Mouse (Mus musculus): ENCODE data around the gene Taf9b. TPM values are rescaled to one million over a fixed set of nuclear protein-coding genes. Genes with fewer than 3 reads are reported as not detected.
"Not testable (repeated sequence)": the region's sequence is repeated elsewhere in the genome, so short reads cannot be mapped to it uniquely, and the experiment has no call there.

Gene Taf9b
- polyA plus RNA-seq (2015; fragmentation: Nextera tagmentation; extraction: Ambion mirVana) = 10.6 and 10.9 TPM in 2 replicates

- WGBS = 87% methylated on average over 25 of the region's 25 CpGs
- H3K9ac ChIP-seq = no peak within 1 kb of the TSS
Observed at GRCm38 (mm10) chrX:106221058-106221457, at the start of gene Taf9b. Taf9b (minus strand) TSS chrX:106221158.

DNA sequence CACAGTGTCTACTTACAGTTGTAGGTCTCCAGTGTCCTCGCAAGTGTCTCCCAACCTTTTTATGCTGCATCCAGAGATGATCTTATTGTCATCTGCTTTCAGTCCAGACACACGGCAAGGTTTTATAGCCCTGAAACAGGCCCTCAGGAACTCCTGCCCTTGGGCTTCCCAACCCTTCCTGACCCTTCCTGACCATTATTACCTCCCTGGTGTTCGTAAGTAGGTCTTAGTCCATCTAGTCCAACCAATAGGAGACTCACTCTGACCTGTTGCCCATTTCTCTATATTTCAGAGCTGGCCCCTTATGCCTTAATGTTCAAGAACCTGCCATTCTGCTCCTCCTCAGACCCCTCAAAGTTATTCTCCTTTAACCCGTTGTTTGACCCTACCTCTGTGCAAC lies 34.3 kb upstream of the Taf9b start, which contains the start of gene Fnd3c2:
Fnd3c2 (minus strand) TSS at position 101 of the 400 bp plus-strand sequence.
- H3K27ac ChIP-seq = no peak within 1 kb of the TSS
- H3K4me3 ChIP-seq (replicated peaks) = no peak within 1 kb of the TSS
- H3K27me3 ChIP-seq (replicated peaks) = no peaks in the 10 kb centered on the region
- no peak within 1 kb of the TSS for H3K4me2 ChIP-seq
- H3K9me3 ChIP-seq = no peaks in the 10 kb centered on the region
- ATAC-seq (ENCODE audit: insufficient read depth, low FRiP score, low read depth) = no peak
- no peaks in the 10 kb centered on the region for H3K36me3 ChIP-seq
- 87% methylated on average over 4 of the region's 4 CpGs for WGBS
- no peak within 1 kb of the TSS for H3K9ac ChIP-seq
- no peaks in the 10 kb centered on the region for H3K4me1 ChIP-seq

More at GRCm38 (mm10) chrX:106221058-106221457, at the start of gene Taf9b:
- no peaks in the 10 kb centered on the region for H3K9me3 ChIP-seq
- no peak for ATAC-seq (ENCODE audit: insufficient read depth, low FRiP score, low read depth)
- no peaks in the 10 kb centered on the region for H3K4me1 ChIP-seq
- no peak within 1 kb of the TSS for H3K27ac ChIP-seq
- no peaks in the 10 kb centered on the region for H3K27me3 ChIP-seq (replicated peaks)
- H3K36me3 ChIP-seq = no peaks in the 10 kb centered on the region
- peak within 1 kb of the TSS; percentile 54 for H3K4me2 ChIP-seq
- peak within 1 kb of the TSS; percentile 57 for H3K4me3 ChIP-seq (replicated peaks)

- peak overlapping the region; percentile 32; the same call in 1 of the 2 replicates for H3K9ac ChIP-seq
- H3K36me3 ChIP-seq = no peaks in the 10 kb centered on the region
- ATAC-seq (ENCODE audit: insufficient read depth, low FRiP score, low read depth) = peak; percentile 95
- H3K4me2 ChIP-seq = peak overlapping the region; percentile 54
- H3K27ac ChIP-seq = peak overlapping the region; percentile 77
- H3K9me3 ChIP-seq = no peaks in the 10 kb centered on the region
- H3K4me3 ChIP-seq (replicated peaks) = peak overlapping the region; percentile 57
- WGBS = 27% methylated on average over 58 of the region's 60 CpGs
- no peaks in the 10 kb centered on the region for H3K4me1 ChIP-seq
- no peaks in the 10 kb centered on the region for H3K27me3 ChIP-seq (replicated peaks)
Observed at GRCm38 (mm10) chrX:106219171-106220032, 1.6 kb downstream of the Taf9b start.

DNA sequence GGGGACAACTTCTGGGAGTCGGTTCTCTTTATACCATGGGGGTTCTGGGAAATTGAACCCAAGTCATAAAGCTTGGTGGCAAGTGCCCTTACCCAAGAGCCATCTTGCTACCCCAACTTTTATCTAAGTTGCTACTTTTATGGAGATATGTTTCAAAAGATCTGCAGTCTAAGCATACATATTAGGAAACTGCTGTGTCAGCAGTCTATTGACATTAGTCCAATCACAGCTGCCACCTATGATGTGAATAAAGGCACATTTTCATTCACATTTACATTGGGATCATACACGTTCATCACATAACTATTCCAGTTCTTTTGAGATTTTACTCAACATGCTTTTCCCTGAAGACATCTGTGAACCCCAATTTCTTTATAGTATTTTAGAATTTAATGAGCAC lies 11.9 kb downstream of the Taf9b start:
- Histone ChIP-seq H3K4me2 (no peak overlapping the region), H3K4me3 (replicated peaks) (no peak overlapping the region), H3K4me1 (no peaks in the 10 kb centered on the region), H3K27me3 (replicated peaks) (no peaks in the 10 kb centered on the region), H3K27ac (no peak overlapping the region), H3K9me3 (no peaks in the 10 kb centered on the region), H3K9ac (no peak overlapping the region), H3K36me3 (no peaks in the 10 kb centered on the region)
- 79% methylated on average over 2 of the region's 2 CpGs for WGBS
- ATAC-seq (ENCODE audit: insufficient read depth, low FRiP score, low read depth) = no peak

DNA sequence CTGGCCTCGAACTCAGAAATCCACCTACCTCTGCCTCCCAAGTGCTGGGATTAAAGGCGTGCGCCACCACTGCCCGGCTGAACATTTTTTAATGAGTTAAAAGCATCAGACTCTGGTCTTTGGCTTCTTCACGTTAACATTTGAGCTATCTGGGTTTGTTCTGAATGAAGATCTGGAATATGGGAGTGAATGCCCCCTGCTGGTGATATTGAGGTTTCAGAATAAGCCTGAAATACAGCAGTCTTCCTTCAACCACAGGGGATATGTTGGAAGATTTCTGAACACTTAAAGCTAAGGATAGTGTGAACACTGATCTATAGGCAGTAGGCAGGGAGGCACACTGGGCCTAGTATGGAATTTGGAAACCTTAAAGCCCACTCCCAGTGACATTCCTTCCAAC lies 22.1 kb downstream of the Taf9b start:
- H3K36me3 ChIP-seq = peaks cover 10% of the 10 kb centered on the region; the same call in 1 of the 2 replicates
- no peak overlapping the region for H3K4me2 ChIP-seq
- no peaks in the 10 kb centered on the region for H3K4me1 ChIP-seq
- H3K27ac ChIP-seq = no peak overlapping the region
- no peak overlapping the region for H3K4me3 ChIP-seq (replicated peaks)
- no peak for ATAC-seq (ENCODE audit: insufficient read depth, low FRiP score, low read depth)
- no peaks in the 10 kb centered on the region for H3K9me3 ChIP-seq
- H3K9ac ChIP-seq = no peak overlapping the region
- WGBS = 82% methylated on average over 5 of the region's 5 CpGs
- no peaks in the 10 kb centered on the region for H3K27me3 ChIP-seq (replicated peaks)

- H3K4me2 ChIP-seq = no peak overlapping the region
- no peak overlapping the region for H3K4me3 ChIP-seq (replicated peaks)
- H3K27me3 ChIP-seq (replicated peaks) = no peaks in the 10 kb centered on the region
- no peaks in the 10 kb centered on the region for H3K9me3 ChIP-seq
- no peaks in the 10 kb centered on the region for H3K4me1 ChIP-seq
- H3K9ac ChIP-seq = no peak overlapping the region
- H3K27ac ChIP-seq = no peak overlapping the region
- peaks cover 10% of the 10 kb centered on the region; the same call in 1 of the 2 replicates for H3K36me3 ChIP-seq
- 65% methylated on average over 5 of the region's 5 CpGs for WGBS
- ATAC-seq (ENCODE audit: insufficient read depth, low FRiP score, low read depth) = no peak
Observed at GRCm38 (mm10) chrX:106197308-106197707, 23.6 kb downstream of the Taf9b start.

DNA sequence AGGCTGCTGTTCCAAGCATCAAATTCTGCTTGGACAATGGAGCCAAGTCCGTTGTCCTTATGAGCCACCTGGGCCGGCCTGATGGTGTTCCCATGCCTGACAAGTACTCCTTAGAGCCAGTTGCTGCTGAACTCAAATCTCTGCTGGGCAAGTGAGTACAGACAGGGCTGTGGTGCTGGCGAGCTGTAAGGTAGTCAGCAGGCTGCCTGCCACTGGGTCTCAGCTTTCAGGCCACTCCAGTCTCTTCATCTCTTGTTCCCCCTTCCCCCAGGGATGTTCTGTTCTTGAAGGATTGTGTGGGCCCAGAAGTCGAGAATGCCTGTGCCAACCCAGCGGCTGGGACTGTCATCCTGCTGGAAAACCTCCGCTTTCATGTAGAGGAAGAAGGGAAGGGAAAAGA lies 26.6 kb downstream of the Taf9b start:
- not testable (repeated sequence) for H3K9ac ChIP-seq

DNA sequence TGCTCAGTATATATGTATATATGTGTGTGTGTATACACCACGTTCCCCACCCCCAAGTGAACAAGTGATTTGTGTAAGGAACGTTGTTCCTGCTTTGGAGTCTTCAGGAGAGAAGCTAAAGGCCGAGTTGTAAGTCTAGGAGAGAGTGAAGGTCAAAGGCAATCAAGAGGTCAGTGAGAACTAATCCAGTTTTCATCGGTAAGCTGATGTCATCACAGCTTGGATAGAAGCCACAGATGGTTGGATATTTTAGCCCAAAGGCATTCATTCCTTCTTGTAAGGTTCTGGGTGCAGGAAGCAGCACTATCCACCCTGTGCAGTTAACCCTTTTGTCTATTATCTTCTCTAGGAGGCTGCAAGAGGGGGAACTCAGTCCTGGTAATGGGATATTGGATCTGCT lies 30.9 kb downstream of the Taf9b start:
- H3K9me3 ChIP-seq = no peaks in the 10 kb centered on the region
- H3K36me3 ChIP-seq = no peaks in the 10 kb centered on the region
- peak overlapping the region; percentile 52; the same call in 1 of the 2 replicates for H3K4me2 ChIP-seq
- no peaks in the 10 kb centered on the region for H3K4me1 ChIP-seq
- no peak overlapping the region for H3K27ac ChIP-seq
- ATAC-seq (ENCODE audit: insufficient read depth, low FRiP score, low read depth) = no peak
- H3K4me3 ChIP-seq (replicated peaks) = no peak overlapping the region
- WGBS = 36% methylated on average over 4 of the region's 4 CpGs
- no peaks in the 10 kb centered on the region for H3K27me3 ChIP-seq (replicated peaks)
- H3K9ac ChIP-seq = no peak overlapping the region

More for the DNA sequence above, 26.6 kb downstream of the Taf9b start:
- not testable (repeated sequence) for H3K36me3 ChIP-seq; H3K9me3 ChIP-seq; ATAC-seq (ENCODE audit: insufficient read depth, low FRiP score, low read depth); H3K4me3 ChIP-seq (replicated peaks); H3K4me1 ChIP-seq; H3K4me2 ChIP-seq; H3K27me3 ChIP-seq (replicated peaks); H3K27ac ChIP-seq
- 89% methylated on average over 6 of the region's 6 CpGs for WGBS

DNA sequence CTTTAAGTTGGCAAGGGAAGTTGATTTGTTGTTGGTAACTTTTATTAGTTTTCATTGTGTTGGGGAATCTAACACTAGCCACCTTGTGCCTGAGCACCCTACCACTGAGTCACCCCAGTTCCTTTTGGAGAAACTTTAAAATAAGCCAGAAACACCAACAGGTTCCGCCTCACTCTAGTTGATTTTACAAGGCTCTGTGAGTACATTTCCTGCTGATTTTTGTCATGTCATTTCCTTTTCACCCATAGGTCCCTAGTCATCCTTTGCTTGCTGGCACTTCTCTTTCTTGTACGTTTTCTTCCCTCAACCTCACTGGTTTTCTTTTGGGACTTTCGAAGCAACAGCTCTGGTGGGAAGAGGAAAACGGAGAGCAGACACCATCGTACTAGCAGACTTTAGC lies 31.6 kb downstream of the Taf9b start:
- no peak overlapping the region for H3K9ac ChIP-seq
- 77% methylated on average over 5 of the region's 5 CpGs for WGBS

DNA sequence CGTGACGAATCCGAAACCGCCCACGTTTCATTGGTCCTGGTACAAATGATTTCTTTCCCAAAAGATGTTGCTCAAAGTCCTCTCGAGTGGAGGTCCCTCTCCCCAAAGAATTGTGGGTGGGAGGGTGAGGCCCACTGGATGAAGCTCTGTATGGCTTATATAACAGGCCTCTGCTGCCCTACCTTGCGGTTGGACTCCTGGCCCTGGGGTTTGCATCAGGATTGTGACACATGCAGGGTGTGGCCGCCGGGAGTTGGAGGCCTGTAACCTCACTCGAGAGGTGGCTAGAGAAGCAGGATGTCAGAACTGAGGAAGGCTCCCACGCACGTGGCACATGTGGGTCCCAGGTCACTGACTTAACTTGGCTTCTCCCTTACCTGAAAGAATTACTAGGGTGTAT lies 33.2 kb downstream of the Taf9b start:
- no peaks in the 10 kb centered on the region for H3K4me1 ChIP-seq
- WGBS = 16% methylated on average over 12 of the region's 12 CpGs
- no peaks in the 10 kb centered on the region for H3K36me3 ChIP-seq
- no peak for ATAC-seq (ENCODE audit: insufficient read depth, low FRiP score, low read depth)
- H3K9me3 ChIP-seq = no peaks in the 10 kb centered on the region
- H3K27me3 ChIP-seq (replicated peaks) = no peaks in the 10 kb centered on the region
- peak overlapping the region; percentile 50 for H3K4me3 ChIP-seq (replicated peaks)
- peak overlapping the region; percentile 63; the same call in 1 of the 2 replicates for H3K27ac ChIP-seq
- peak overlapping the region; percentile 29; the same call in 1 of the 2 replicates for H3K9ac ChIP-seq
- peak overlapping the region; percentile 52 for H3K4me2 ChIP-seq

More for the DNA sequence above, 31.6 kb downstream of the Taf9b start:
- Histone ChIP-seq H3K4me3 (replicated peaks) (peak overlapping the region; percentile 50), H3K27me3 (replicated peaks) (no peaks in the 10 kb centered on the region), H3K36me3 (no peaks in the 10 kb centered on the region), H3K27ac (no peak overlapping the region), H3K9me3 (no peaks in the 10 kb centered on the region), H3K4me1 (no peaks in the 10 kb centered on the region), H3K4me2 (peak overlapping the region; percentile 52)
- no peak for ATAC-seq (ENCODE audit: insufficient read depth, low FRiP score, low read depth)

DNA sequence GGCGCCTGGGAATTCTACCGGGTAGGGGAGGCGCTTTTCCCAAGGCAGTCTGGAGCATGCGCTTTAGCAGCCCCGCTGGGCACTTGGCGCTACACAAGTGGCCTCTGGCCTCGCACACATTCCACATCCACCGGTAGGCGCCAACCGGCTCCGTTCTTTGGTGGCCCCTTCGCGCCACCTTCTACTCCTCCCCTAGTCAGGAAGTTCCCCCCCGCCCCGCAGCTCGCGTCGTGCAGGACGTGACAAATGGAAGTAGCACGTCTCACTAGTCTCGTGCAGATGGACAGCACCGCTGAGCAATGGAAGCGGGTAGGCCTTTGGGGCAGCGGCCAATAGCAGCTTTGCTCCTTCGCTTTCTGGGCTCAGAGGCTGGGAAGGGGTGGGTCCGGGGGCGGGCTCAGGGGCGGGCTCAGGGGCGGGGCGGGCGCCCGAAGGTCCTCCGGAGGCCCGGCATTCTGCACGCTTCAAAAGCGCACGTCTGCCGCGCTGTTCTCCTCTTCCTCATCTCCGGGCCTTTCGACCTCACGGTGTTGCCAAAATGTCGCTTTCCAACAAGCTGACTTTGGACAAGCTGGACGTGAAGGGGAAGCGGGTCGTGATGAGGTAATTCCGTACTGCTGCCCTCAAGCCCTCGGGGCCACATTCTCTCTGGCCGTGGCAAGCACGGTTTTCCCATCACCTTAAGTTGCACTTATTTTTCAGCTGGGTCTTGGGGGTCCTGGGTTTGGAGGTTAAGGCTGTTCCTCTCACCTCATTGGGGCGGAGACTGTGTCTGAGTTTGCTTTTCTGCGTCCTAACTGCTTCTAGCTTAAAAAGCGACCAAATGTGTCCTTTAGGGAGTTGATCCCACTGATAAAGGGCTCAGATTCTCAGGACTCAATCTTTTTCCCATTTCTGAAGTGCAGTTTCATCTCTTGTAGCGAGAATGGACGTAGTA lies 34.0 kb downstream of the Taf9b start, which contains the start of gene Pgk1:
Pgk1 (plus strand) TSS at position 388 of the 937 bp plus-strand sequence.
- 10% methylated on average over 55 of the region's 55 CpGs for WGBS
- Histone ChIP-seq H3K27ac (peak within 1 kb of the TSS; percentile 86), H3K36me3 (no peaks in the 10 kb centered on the region), H3K4me1 (no peaks in the 10 kb centered on the region), H3K27me3 (replicated peaks) (no peaks in the 10 kb centered on the region), H3K9ac (peak within 1 kb of the TSS; percentile 29; the same call in 1 of the 2 replicates), H3K4me3 (replicated peaks) (peak within 1 kb of the TSS; percentile 50), H3K9me3 (no peaks in the 10 kb centered on the region), H3K4me2 (peak within 1 kb of the TSS; percentile 52)
- ATAC-seq (ENCODE audit: insufficient read depth, low FRiP score, low read depth) = peak; percentile 97

Measured in stomach, embryonic 15.5 days (tissue).